Mouse (Mus musculus): ENCODE results near the gene Ace. TPM values are rescaled to one million over a fixed set of nuclear protein-coding genes. Genes with fewer than 3 reads are reported as not detected.

Gene Ace
- polyA plus RNA-seq, 1 experiment from 2014 or later: 1.4 TPM

DNA sequence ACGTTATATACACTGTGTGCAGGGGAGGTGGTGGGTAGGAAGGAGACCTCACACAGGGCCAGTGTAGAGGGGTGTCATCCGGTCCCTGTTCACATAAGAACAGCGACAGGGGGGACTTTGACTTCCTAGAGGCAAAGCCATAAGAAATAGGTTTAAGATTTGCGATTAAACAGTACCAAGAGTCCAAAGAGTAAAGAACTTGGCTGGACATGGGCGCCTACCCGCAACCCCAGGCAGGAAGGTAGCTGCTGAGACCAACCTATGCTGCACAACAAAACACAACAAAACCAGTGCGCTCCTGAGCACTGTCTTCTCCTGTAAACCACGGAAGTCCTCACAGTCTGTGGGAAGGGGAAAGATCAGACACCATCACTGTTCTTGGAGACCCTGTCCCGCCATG is 15.6 kb upstream of the Ace start:
- Histone ChIP-seq H3K4me3 (ENCODE audit: low read depth, low read length) (no peak overlapping the region), H3K36me3 (ENCODE audit: control insufficient read depth, insufficient read depth, low read length) (no peaks in the 10 kb centered on the region), H3K4me1 (replicated peaks; ENCODE audit: control insufficient read depth, insufficient read depth, low read length) (no peaks in the 10 kb centered on the region), H3K27ac (ENCODE audit: low read depth) (no peak overlapping the region), H3K9me3 (ENCODE audit: control insufficient read depth, low read length) (no peaks in the 10 kb centered on the region), H3K4me2 (ENCODE audit: low read length) (no peak overlapping the region), H3K27me3 (replicated peaks; ENCODE audit: control insufficient read depth, insufficient read depth, low read length) (no peaks in the 10 kb centered on the region), H3K9ac (ENCODE audit: low read length) (no peak overlapping the region)
- no peak for DNase-seq (ENCODE audit: low spot score)
- 82% methylated on average over 9 of the region's 9 CpGs for WGBS
- ATAC-seq (replicated peaks; ENCODE audit: low FRiP score, low TSS enrichment, low read depth): 0 out of 2 replicates have a peak, but pooled peaks have one; percentile 42

DNA sequence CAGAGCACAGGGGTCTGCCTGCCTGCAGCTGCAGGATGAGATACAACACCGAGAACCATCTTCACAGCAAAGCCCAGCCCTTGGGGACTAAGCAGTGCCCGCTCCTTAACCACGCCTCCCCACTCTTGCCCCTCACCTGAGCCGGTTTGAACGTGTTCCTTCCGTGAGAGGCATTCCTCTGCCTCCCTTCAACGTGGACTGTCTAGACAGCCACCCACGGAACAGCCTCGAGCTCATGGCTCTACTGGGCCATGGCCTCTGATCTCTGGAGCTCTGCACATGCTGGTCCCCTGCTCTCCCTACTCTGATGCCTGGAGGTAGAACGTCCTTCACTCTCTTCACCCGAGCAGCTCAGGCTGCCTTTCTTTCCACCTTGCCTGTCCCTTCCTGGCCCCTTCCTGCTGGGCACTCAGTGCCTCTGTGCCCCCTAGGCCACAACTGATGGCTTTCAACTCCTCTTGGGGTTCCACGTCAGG is 14.8 kb upstream of the Ace start, which contains the start of gene Cyb561:
Cyb561 (minus strand) TSS at position 426 of the 476 bp plus-strand sequence.
- Histone ChIP-seq H3K27ac (ENCODE audit: low read depth) (no peak within 1 kb of the TSS), H3K4me3 (ENCODE audit: low read depth, low read length) (no peak within 1 kb of the TSS), H3K4me1 (replicated peaks; ENCODE audit: control insufficient read depth, insufficient read depth, low read length) (no peaks in the 10 kb centered on the region), H3K9me3 (ENCODE audit: control insufficient read depth, low read length) (no peaks in the 10 kb centered on the region), H3K9ac (ENCODE audit: low read length) (no peak within 1 kb of the TSS), H3K36me3 (ENCODE audit: control insufficient read depth, insufficient read depth, low read length) (no peaks in the 10 kb centered on the region), H3K27me3 (replicated peaks; ENCODE audit: control insufficient read depth, insufficient read depth, low read length) (no peaks in the 10 kb centered on the region), H3K4me2 (ENCODE audit: low read length) (no peak within 1 kb of the TSS)
- WGBS: 73% methylated on average over 12 of the region's 12 CpGs
- ATAC-seq (replicated peaks; ENCODE audit: low FRiP score, low TSS enrichment, low read depth) (no peak), DNase-seq (ENCODE audit: low spot score) (no peak)

DNA sequence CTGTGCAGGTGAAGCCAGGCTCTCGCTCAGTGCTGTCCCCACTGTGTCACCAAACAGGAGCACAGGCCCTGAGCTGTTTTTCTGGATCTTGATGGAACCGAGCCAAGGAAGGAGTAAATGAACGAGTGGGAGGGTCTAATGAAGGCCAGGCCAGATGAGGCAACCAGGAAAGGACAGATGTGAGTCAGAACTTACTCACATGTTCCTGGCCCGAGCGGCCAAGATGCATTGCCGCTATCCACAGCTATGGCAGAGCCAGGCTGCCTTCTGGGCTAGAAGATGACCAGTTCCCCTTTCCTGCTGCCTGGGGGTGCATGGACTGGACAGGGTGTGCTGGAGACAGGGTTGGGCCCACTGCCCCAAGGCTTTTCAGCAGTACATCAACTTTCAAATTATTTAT is 14.3 kb upstream of the Ace start:
- DNase-seq (ENCODE audit: low spot score) (no peak), ATAC-seq (replicated peaks; ENCODE audit: low FRiP score, low TSS enrichment, low read depth) (no peak)
- WGBS: 72% methylated on average over 6 of the region's 6 CpGs
- no peaks in the 10 kb centered on the region for H3K4me1 ChIP-seq (replicated peaks; ENCODE audit: control insufficient read depth, insufficient read depth, low read length)
- no peaks in the 10 kb centered on the region for H3K9me3 ChIP-seq (ENCODE audit: control insufficient read depth, low read length)
- H3K4me2 ChIP-seq (ENCODE audit: low read length): no peak overlapping the region
- no peak overlapping the region for H3K27ac ChIP-seq (ENCODE audit: low read depth)
- H3K4me3 ChIP-seq (ENCODE audit: low read depth, low read length): no peak overlapping the region
- no peak overlapping the region for H3K9ac ChIP-seq (ENCODE audit: low read length)
- H3K36me3 ChIP-seq (ENCODE audit: control insufficient read depth, insufficient read depth, low read length): no peaks in the 10 kb centered on the region
- H3K27me3 ChIP-seq (replicated peaks; ENCODE audit: control insufficient read depth, insufficient read depth, low read length): no peaks in the 10 kb centered on the region

- WGBS: 94% methylated on average over 28 of the region's 28 CpGs
- H3K36me3 ChIP-seq (ENCODE audit: control insufficient read depth, insufficient read depth, low read length): no peaks in the 10 kb centered on the region
- no peaks in the 10 kb centered on the region for H3K4me1 ChIP-seq (replicated peaks; ENCODE audit: control insufficient read depth, insufficient read depth, low read length)
- no peak overlapping the region for H3K27ac ChIP-seq (ENCODE audit: low read depth)
- H3K27me3 ChIP-seq (replicated peaks; ENCODE audit: control insufficient read depth, insufficient read depth, low read length): no peaks in the 10 kb centered on the region
- H3K9me3 ChIP-seq (ENCODE audit: control insufficient read depth, low read length): no peaks in the 10 kb centered on the region
- DNase-seq (ENCODE audit: low spot score): no peak
- H3K4me3 ChIP-seq (ENCODE audit: low read depth, low read length): no peak overlapping the region
- H3K4me2 ChIP-seq (ENCODE audit: low read length): no peak overlapping the region
- H3K9ac ChIP-seq (ENCODE audit: low read length): no peak overlapping the region
- no peak for ATAC-seq (replicated peaks; ENCODE audit: low FRiP score, low TSS enrichment, low read depth)
Observed at GRCm38 (mm10) chr11:105955815-105956430, 11.8 kb upstream of the Ace start.

- DNase-seq (ENCODE audit: low spot score): no peak
- no peak overlapping the region for H3K27ac ChIP-seq (ENCODE audit: low read depth)
- 58% methylated on average over 6 of the region's 6 CpGs for WGBS
Observed at GRCm38 (mm10) chr11:105957501-105957900, 10.2 kb upstream of the Ace start.

GRCm38 (mm10) chr11:105958566-105958965 is 9.2 kb upstream of the Ace start:
- H3K36me3 ChIP-seq (ENCODE audit: control insufficient read depth, insufficient read depth, low read length): no peaks in the 10 kb centered on the region
- H3K4me1 ChIP-seq (replicated peaks; ENCODE audit: control insufficient read depth, insufficient read depth, low read length): no peaks in the 10 kb centered on the region
- no peak overlapping the region for H3K4me3 ChIP-seq (ENCODE audit: low read depth, low read length)
- H3K27me3 ChIP-seq (replicated peaks; ENCODE audit: control insufficient read depth, insufficient read depth, low read length): no peaks in the 10 kb centered on the region
- no peak overlapping the region for H3K27ac ChIP-seq (ENCODE audit: low read depth)
- no peaks in the 10 kb centered on the region for H3K9me3 ChIP-seq (ENCODE audit: control insufficient read depth, low read length)
- ATAC-seq (replicated peaks; ENCODE audit: low FRiP score, low TSS enrichment, low read depth) (no peak), DNase-seq (ENCODE audit: low spot score) (no peak)
- H3K9ac ChIP-seq (ENCODE audit: low read length): no peak overlapping the region
- 44% methylated on average over 1 of the region's 1 CpGs for WGBS
- H3K4me2 ChIP-seq (ENCODE audit: low read length): no peak overlapping the region

More at GRCm38 (mm10) chr11:105957501-105957900, 10.2 kb upstream of the Ace start:
- no peaks in the 10 kb centered on the region for H3K36me3 ChIP-seq (ENCODE audit: control insufficient read depth, insufficient read depth, low read length)
- no peak overlapping the region for H3K9ac ChIP-seq (ENCODE audit: low read length)
- no peaks in the 10 kb centered on the region for H3K9me3 ChIP-seq (ENCODE audit: control insufficient read depth, low read length)
- H3K4me3 ChIP-seq (ENCODE audit: low read depth, low read length): no peak overlapping the region
- H3K27me3 ChIP-seq (replicated peaks; ENCODE audit: control insufficient read depth, insufficient read depth, low read length): no peaks in the 10 kb centered on the region
- H3K4me1 ChIP-seq (replicated peaks; ENCODE audit: control insufficient read depth, insufficient read depth, low read length): no peaks in the 10 kb centered on the region
- H3K4me2 ChIP-seq (ENCODE audit: low read length): no peak overlapping the region
- ATAC-seq (replicated peaks; ENCODE audit: low FRiP score, low TSS enrichment, low read depth): no peak

DNA sequence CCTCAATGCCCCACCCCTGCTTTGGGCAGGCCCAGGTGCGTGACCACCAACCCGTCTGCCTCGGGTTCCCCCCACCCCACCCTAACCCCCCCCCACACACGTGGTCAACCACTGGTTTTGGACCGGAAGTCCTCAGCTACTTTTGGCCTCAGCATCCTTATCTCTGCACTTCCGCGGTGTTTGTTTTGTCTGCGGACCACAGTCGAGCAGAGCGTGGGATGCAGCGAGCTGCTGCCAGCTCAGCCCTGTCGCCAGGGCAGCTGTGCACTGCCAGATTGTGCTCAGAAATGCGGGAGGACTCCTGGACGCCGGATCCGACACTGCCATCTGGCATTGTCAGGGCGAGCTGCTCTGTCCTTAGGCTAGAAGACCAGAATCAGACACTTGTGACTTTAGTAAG is 8.4 kb upstream of the Ace start:
- DNase-seq (ENCODE audit: low spot score) (no peak), ATAC-seq (replicated peaks; ENCODE audit: low FRiP score, low TSS enrichment, low read depth) (no peak)
- Histone ChIP-seq H3K4me1 (replicated peaks; ENCODE audit: control insufficient read depth, insufficient read depth, low read length) (no peaks in the 10 kb centered on the region), H3K4me2 (ENCODE audit: low read length) (no peak overlapping the region), H3K27ac (ENCODE audit: low read depth) (no peak overlapping the region), H3K9ac (ENCODE audit: low read length) (no peak overlapping the region), H3K4me3 (ENCODE audit: low read depth, low read length) (no peak overlapping the region), H3K9me3 (ENCODE audit: control insufficient read depth, low read length) (no peaks in the 10 kb centered on the region), H3K27me3 (replicated peaks; ENCODE audit: control insufficient read depth, insufficient read depth, low read length) (no peaks in the 10 kb centered on the region), H3K36me3 (ENCODE audit: control insufficient read depth, insufficient read depth, low read length) (no peaks in the 10 kb centered on the region)
- WGBS: 30% methylated on average over 17 of the region's 17 CpGs

- no peaks in the 10 kb centered on the region for H3K9me3 ChIP-seq (ENCODE audit: control insufficient read depth, low read length)
- 0 out of 2 replicates have a peak, but pooled peaks cover 10% of the 10 kb centered on the region for H3K4me1 ChIP-seq (replicated peaks; ENCODE audit: control insufficient read depth, insufficient read depth, low read length)
- no peak overlapping the region for H3K27ac ChIP-seq (ENCODE audit: low read depth)
- no peak overlapping the region for H3K4me3 ChIP-seq (ENCODE audit: low read depth, low read length)
- WGBS: 62% methylated on average over 5 of the region's 5 CpGs
- H3K9ac ChIP-seq (ENCODE audit: low read length): no peak overlapping the region
- H3K27me3 ChIP-seq (replicated peaks; ENCODE audit: control insufficient read depth, insufficient read depth, low read length): peaks cover 41% of the 10 kb centered on the region
- ATAC-seq (replicated peaks; ENCODE audit: low FRiP score, low TSS enrichment, low read depth): no peak
- DNase-seq (ENCODE audit: low spot score): no peak
- H3K36me3 ChIP-seq (ENCODE audit: control insufficient read depth, insufficient read depth, low read length): no peaks in the 10 kb centered on the region
- H3K4me2 ChIP-seq (ENCODE audit: low read length): no peak overlapping the region
Observed at GRCm38 (mm10) chr11:105964691-105965090, 3.1 kb upstream of the Ace start.

DNA sequence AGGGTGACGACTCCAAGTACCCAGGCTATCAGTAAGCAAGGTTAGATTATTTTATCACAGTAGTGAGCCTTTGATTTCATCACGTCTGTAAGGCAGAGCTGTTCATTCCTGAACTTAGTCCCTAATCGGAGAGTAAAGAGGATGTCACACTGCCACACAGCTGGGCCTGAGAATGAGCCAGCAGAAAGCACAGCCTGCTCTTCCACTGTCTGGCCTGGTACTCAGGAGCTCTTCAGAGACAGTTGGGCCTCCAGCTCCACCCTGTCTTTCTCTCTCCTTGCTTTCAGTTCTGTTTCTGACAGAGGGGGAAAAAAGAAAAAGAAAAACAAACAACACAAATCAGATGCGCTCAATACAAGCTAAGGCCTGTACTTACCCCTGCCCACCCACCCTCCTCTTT is 1.5 kb upstream of the Ace start:
- Histone ChIP-seq H3K4me3 (ENCODE audit: low read depth, low read length) (no peak overlapping the region), H3K4me1 (replicated peaks; ENCODE audit: control insufficient read depth, insufficient read depth, low read length) (0 out of 2 replicates have a peak, but pooled peaks cover 10% of the 10 kb centered on the region), H3K9me3 (ENCODE audit: control insufficient read depth, low read length) (no peaks in the 10 kb centered on the region), H3K4me2 (ENCODE audit: low read length) (no peak overlapping the region), H3K36me3 (ENCODE audit: control insufficient read depth, insufficient read depth, low read length) (no peaks in the 10 kb centered on the region), H3K27me3 (replicated peaks; ENCODE audit: control insufficient read depth, insufficient read depth, low read length) (peaks cover 44% of the 10 kb centered on the region), H3K27ac (ENCODE audit: low read depth) (no peak overlapping the region), H3K9ac (ENCODE audit: low read length) (no peak overlapping the region)
- no peak for DNase-seq (ENCODE audit: low spot score)
- ATAC-seq (replicated peaks; ENCODE audit: low FRiP score, low TSS enrichment, low read depth): no peak
- 64% methylated on average over 4 of the region's 4 CpGs for WGBS
